Mouse (Mus musculus) forebrain, embryonic 11.5 days (tissue): ENCODE measurements around the gene Ecm2. TPM values are rescaled to one million over a fixed set of nuclear protein-coding genes. Genes with fewer than 3 reads are reported as not detected.

ENCODE experiments used
- ATAC-seq: fragments of 200-750 bp; cut with Nextera tagmentation; replicated peaks from 2 replicates; pipeline ENCODE4 v1.8.0; 2017; ENCODE audit warnings: moderate TSS enrichment; ENCODE audit not compliant: low FRiP score
- DNase-seq: peaks from one replicate; pipeline ENCODE4 v3.0.0-alpha.2; 2017; ENCODE audit warnings: low spot score
- H3K27ac ChIP-seq: fragments of 300-500 bp; sonication (generic); 2 replicates; pipeline ENCODE4 v1.5.1; 2014; ENCODE audit warnings: low read depth, low read length
- H3K27me3 ChIP-seq: fragments of 300-500 bp; sonication (generic); 2 replicates; pipeline ENCODE4 v1.6.1; 2014; ENCODE audit warnings: mild to moderate bottlenecking, low read length, mixed read lengths; ENCODE audit not compliant: control insufficient read depth, insufficient read depth
- H3K36me3 ChIP-seq: fragments of 300-500 bp; sonication (generic); 2 replicates; pipeline ENCODE4 v1.6.1; 2014; ENCODE audit warnings: mild to moderate bottlenecking, low read length, moderate library complexity, mixed read lengths; ENCODE audit not compliant: control insufficient read depth, insufficient read depth
- H3K4me1 ChIP-seq: fragments of 300-500 bp; sonication (generic); replicated peaks from 2 replicates; pipeline ENCODE4 v1.6.1; 2014; ENCODE audit warnings: low read length, mixed read lengths; ENCODE audit not compliant: control insufficient read depth, insufficient read depth
- H3K4me2 ChIP-seq: fragments of 300-500 bp; sonication (generic); 2 replicates; pipeline ENCODE4 v1.6.1; 2014; ENCODE audit warnings: low read depth, mild to moderate bottlenecking, low read length, moderate library complexity, mixed read lengths; ENCODE audit not compliant: severe bottlenecking
- H3K4me3 ChIP-seq: fragments of 300-500 bp; sonication (generic); 2 replicates; pipeline ENCODE4 v1.5.1; 2014; ENCODE audit warnings: low read depth, low read length
- H3K9ac ChIP-seq: fragments of 300-500 bp; sonication (generic); 2 replicates; pipeline ENCODE4 v1.6.1; 2014; ENCODE audit warnings: low read length
- H3K9me3 ChIP-seq: fragments of 300-500 bp; sonication (generic); 2 replicates; pipeline ENCODE4 v1.6.1; 2016; ENCODE audit warnings: low read length, mixed read lengths; ENCODE audit not compliant: control insufficient read depth
- WGBS: fragments of 180-500 bp; shearing (Covaris S2); extraction: QIAGEN DNeasy Blood & Tissue Kit; methylation state at CpG from one replicate; pipeline ENCODE4 v1.1.7; 2014; 5-methylcytosine and 5-hydroxymethylcytosine counted together
- polyA plus RNA-seq: library from polyadenylated mRNA; unstranded; fragments of >200 nt; fragmentation: Nextera tagmentation; extraction: Ambion mirVana; gene quantifications from 2 replicates; pipeline ENCODE4 v1.2.1, GENCODE M21; 2014

Gene Ecm2
- polyA plus RNA-seq, 1 experiment from 2014 or later, result 0.76 TPM

GRCm38 (mm10) chr13:49538693-49539092 is 34.1 kb downstream of the Ecm2 start:
- Histone ChIP-seq H3K4me3 (no peak overlapping the region), H3K4me1 (no peaks in the 10 kb centered on the region), H3K9me3 (no peaks in the 10 kb centered on the region), H3K36me3 (no peaks in the 10 kb centered on the region), H3K4me2 (no peak overlapping the region), H3K9ac (no peak overlapping the region), H3K27me3 (no peaks in the 10 kb centered on the region), H3K27ac (no peak overlapping the region)
- no peak for ATAC-seq
- DNase-seq, result no peak
- 92% methylated on average over 1 of the region's 1 CpGs for WGBS

- H3K4me3 ChIP-seq, result no peak within 1 kb of the TSS
- H3K4me1 ChIP-seq, result no peaks in the 10 kb centered on the region
- ATAC-seq (no peak), DNase-seq (no peak)
- no peaks in the 10 kb centered on the region for H3K9me3 ChIP-seq
- no peaks in the 10 kb centered on the region for H3K36me3 ChIP-seq
- H3K27ac ChIP-seq, result no peak within 1 kb of the TSS
- H3K9ac ChIP-seq, result no peak within 1 kb of the TSS
- H3K4me2 ChIP-seq, result no peak within 1 kb of the TSS
- no peaks in the 10 kb centered on the region for H3K27me3 ChIP-seq
- WGBS, result 89% methylated on average over 3 of the region's 3 CpGs
These were observed 39.7 kb downstream of the Ecm2 start, which contains the start of gene Aspn for GRCm38 (mm10) chr13:49544279-49544678. Gene Aspn (plus strand): TSS chr13:49544443.

- no peaks in the 10 kb centered on the region for H3K27me3 ChIP-seq
These were observed 41.0 kb downstream of the Ecm2 start for GRCm38 (mm10) chr13:49545646-49546045.

GRCm38 (mm10) chr13:49546517-49546916 is 41.9 kb downstream of the Ecm2 start:
- H3K4me1 ChIP-seq, result no peaks in the 10 kb centered on the region
- H3K9ac ChIP-seq, result no peak overlapping the region
- WGBS, result 71% methylated on average over 1 of the region's 1 CpGs
- H3K27me3 ChIP-seq, result no peaks in the 10 kb centered on the region
- H3K27ac ChIP-seq, result no peak overlapping the region
- ATAC-seq (no peak), DNase-seq (no peak)
- no peaks in the 10 kb centered on the region for H3K36me3 ChIP-seq
- H3K4me3 ChIP-seq, result no peak overlapping the region
- H3K4me2 ChIP-seq, result no peak overlapping the region
- no peaks in the 10 kb centered on the region for H3K9me3 ChIP-seq

More at GRCm38 (mm10) chr13:49545646-49546045, 41.0 kb downstream of the Ecm2 start:
- Histone ChIP-seq H3K27ac (no peak overlapping the region), H3K4me2 (no peak overlapping the region), H3K9me3 (no peaks in the 10 kb centered on the region), H3K4me1 (no peaks in the 10 kb centered on the region), H3K4me3 (no peak overlapping the region), H3K36me3 (no peaks in the 10 kb centered on the region), H3K9ac (no peak overlapping the region)
- ATAC-seq (no peak), DNase-seq (no peak)
- WGBS, result 74% methylated on average over 3 of the region's 3 CpGs

GRCm38 (mm10) chr13:49547563-49548150 is 43.0 kb downstream of the Ecm2 start:
- DNase-seq, result no peak
- H3K36me3 ChIP-seq, result no peaks in the 10 kb centered on the region
- no peak for ATAC-seq
- H3K4me3 ChIP-seq, result no peak overlapping the region
- H3K27ac ChIP-seq, result no peak overlapping the region
- 95% methylated on average over 1 of the region's 1 CpGs for WGBS
- H3K27me3 ChIP-seq, result no peaks in the 10 kb centered on the region
- H3K9me3 ChIP-seq, result no peaks in the 10 kb centered on the region
- no peaks in the 10 kb centered on the region for H3K4me1 ChIP-seq
- H3K4me2 ChIP-seq, result no peak overlapping the region
- H3K9ac ChIP-seq, result no peak overlapping the region

- Histone ChIP-seq H3K4me1 (no peaks in the 10 kb centered on the region), H3K9ac (no peak overlapping the region), H3K27me3 (no peaks in the 10 kb centered on the region), H3K27ac (no peak overlapping the region), H3K36me3 (no peaks in the 10 kb centered on the region), H3K4me3 (no peak overlapping the region), H3K9me3 (no peaks in the 10 kb centered on the region), H3K4me2 (no peak overlapping the region)
- no peak for ATAC-seq
- 92% methylated on average over 3 of the region's 3 CpGs for WGBS
- DNase-seq, result no peak
These were observed 45.0 kb downstream of the Ecm2 start for GRCm38 (mm10) chr13:49549616-49550015.

- no peak for ATAC-seq
- Histone ChIP-seq H3K4me1 (no peaks in the 10 kb centered on the region), H3K9ac (no peak overlapping the region), H3K4me3 (no peak overlapping the region), H3K36me3 (no peaks in the 10 kb centered on the region), H3K4me2 (no peak overlapping the region), H3K9me3 (no peaks in the 10 kb centered on the region), H3K27ac (no peak overlapping the region), H3K27me3 (no peaks in the 10 kb centered on the region)
- DNase-seq, result no peak
- WGBS, result 85% methylated on average over 5 of the region's 5 CpGs
These were observed 49.9 kb downstream of the Ecm2 start for GRCm38 (mm10) chr13:49554519-49554918.

GRCm38 (mm10) chr13:49556203-49556602 is 51.6 kb downstream of the Ecm2 start:
- H3K27me3 ChIP-seq, result no peaks in the 10 kb centered on the region
- H3K4me2 ChIP-seq, result no peak overlapping the region
- WGBS, result 91% methylated on average over 1 of the region's 1 CpGs
- H3K27ac ChIP-seq, result no peak overlapping the region
- no peak overlapping the region for H3K9ac ChIP-seq
- no peaks in the 10 kb centered on the region for H3K36me3 ChIP-seq
- H3K4me3 ChIP-seq, result no peak overlapping the region
- H3K4me1 ChIP-seq, result no peaks in the 10 kb centered on the region
- ATAC-seq (no peak), DNase-seq (no peak)
- no peaks in the 10 kb centered on the region for H3K9me3 ChIP-seq

- 65% methylated on average over 1 of the region's 1 CpGs for WGBS
- ATAC-seq (no peak), DNase-seq (no peak)
- Histone ChIP-seq H3K27ac (no peak overlapping the region), H3K27me3 (no peaks in the 10 kb centered on the region), H3K4me2 (no peak overlapping the region), H3K4me1 (no peaks in the 10 kb centered on the region), H3K4me3 (no peak overlapping the region), H3K9me3 (no peaks in the 10 kb centered on the region), H3K36me3 (no peaks in the 10 kb centered on the region), H3K9ac (no peak overlapping the region)
These were observed 52.3 kb downstream of the Ecm2 start for GRCm38 (mm10) chr13:49556924-49557323.
